Mouse (Mus musculus) kidney, postnatal 0 days (tissue): ENCODE data around the gene Itga2b. TPM values are rescaled to one million over a fixed set of nuclear protein-coding genes. Genes with fewer than 3 reads are reported as not detected.

Experiments used
- ATAC-seq: fragments of 200-750 bp; cut with Nextera tagmentation; replicated peaks from 2 replicates; pipeline ENCODE4 v1.8.0; 2017; ENCODE audit warnings: low read depth, moderate number of reproducible peaks, moderate TSS enrichment, moderate library complexity; ENCODE audit not compliant: low FRiP score
- DNase-seq: peaks from one replicate; pipeline ENCODE4 v3.0.0-alpha.2; 2016; ENCODE audit warnings: low spot score
- H3K27ac ChIP-seq: fragments of 300-500 bp; sonication (generic); 2 replicates; pipeline ENCODE4 v1.5.1; 2014; ENCODE audit warnings: mild to moderate bottlenecking
- H3K27me3 ChIP-seq: fragments of 300-500 bp; sonication (generic); 2 replicates; pipeline ENCODE4 v1.6.1; 2014; ENCODE audit warnings: low read length, mixed read lengths; ENCODE audit not compliant: insufficient read depth
- H3K36me3 ChIP-seq: fragments of 300-500 bp; sonication (generic); 2 replicates; pipeline ENCODE4 v1.6.1; 2014; ENCODE audit warnings: low read length, mixed read lengths; ENCODE audit not compliant: insufficient read depth
- H3K4me1 ChIP-seq: fragments of 300-500 bp; sonication (generic); replicated peaks from 2 replicates; pipeline ENCODE4 v1.6.1; 2014; ENCODE audit warnings: antibody characterized with exemption, low read length, mixed read lengths; ENCODE audit not compliant: insufficient read depth
- H3K4me2 ChIP-seq: fragments of 300-500 bp; sonication (generic); 2 replicates; pipeline ENCODE4 v1.6.1; 2014; ENCODE audit warnings: mild to moderate bottlenecking, low read length, moderate library complexity, mixed read lengths
- H3K4me3 ChIP-seq: fragments of 300-500 bp; sonication (generic); replicated peaks from 2 replicates; pipeline ENCODE4 v1.5.1; 2014; ENCODE audit warnings: low read depth, low read length
- H3K9ac ChIP-seq: fragments of 300-500 bp; sonication (generic); 2 replicates; pipeline ENCODE4 v1.6.1; 2014; ENCODE audit warnings: low read depth, low read length
- H3K9me3 ChIP-seq: fragments of 300-500 bp; sonication (generic); replicated peaks from 2 replicates; pipeline ENCODE4 v1.6.1; 2016; ENCODE audit warnings: low read length, inconsistent platforms, mixed read lengths
- CTCF ChIP-seq: IDR thresholded peaks from 2 replicates; pipeline ENCODE4 v1.5.1; 2016; ENCODE audit warnings: antibody characterized with exemption, low read depth, mild to moderate bottlenecking, moderate library complexity
- WGBS: fragments of 180-500 bp; shearing (Covaris S2); extraction: QIAGEN DNeasy Blood & Tissue Kit; methylation state at CpG from one replicate; pipeline ENCODE4 v1.1.7; 2014; 5-methylcytosine and 5-hydroxymethylcytosine counted together
- polyA plus RNA-seq: library from polyadenylated mRNA; unstranded; fragments of >200 nt; fragmentation: Nextera tagmentation; extraction: Ambion mirVana; gene quantifications from 2 replicates; pipeline ENCODE4 v1.2.1, GENCODE M21; 2015

The Itga2b gene
- polyA plus RNA-seq, 1 experiment from 2014 or later = 12.9 TPM

DNA sequence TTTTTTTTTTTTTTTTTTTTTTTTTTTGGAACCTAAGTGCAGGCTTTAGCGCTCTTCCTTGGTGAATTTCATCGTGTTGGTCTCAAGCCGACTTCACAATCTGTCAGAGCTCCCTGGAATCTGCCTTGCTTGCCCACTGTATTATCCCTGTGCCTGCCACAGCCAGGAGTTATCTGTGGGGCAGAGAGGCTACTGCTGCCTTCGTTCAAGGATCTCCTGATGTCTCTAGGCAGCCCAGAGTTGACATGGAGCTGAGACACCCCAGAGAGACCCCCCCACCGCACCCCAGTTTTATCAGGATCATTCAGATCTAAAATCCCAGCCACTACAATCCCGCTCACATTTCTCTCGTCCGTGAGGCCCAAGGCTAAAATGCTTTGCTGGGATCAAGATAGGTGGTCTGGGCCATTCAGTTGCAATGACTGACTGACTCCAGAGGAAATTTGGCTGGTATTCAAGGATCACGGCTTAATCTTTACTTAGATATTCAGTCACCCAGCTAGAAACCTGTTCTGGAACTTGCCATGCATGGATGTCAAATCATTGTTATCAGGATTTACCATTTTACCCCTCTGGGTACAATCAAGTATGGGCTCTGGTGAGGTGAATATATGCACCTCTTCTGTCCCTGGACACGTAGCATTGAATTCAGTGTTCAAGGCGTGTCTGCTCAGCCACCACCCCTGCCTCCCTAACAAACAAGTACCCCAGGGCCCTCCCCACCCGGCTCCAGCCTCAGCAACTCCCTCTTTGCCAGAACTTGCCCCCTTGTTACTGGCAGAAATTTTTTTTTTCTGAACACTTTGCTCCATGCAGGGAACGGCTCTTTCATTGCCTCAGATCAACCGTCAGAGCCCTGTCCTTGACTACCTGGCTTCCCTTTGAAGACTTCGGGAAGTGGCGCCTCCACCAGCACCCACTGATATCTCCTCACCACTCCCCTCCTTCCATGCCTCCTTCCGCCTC, 20.6 kb downstream of the Itga2b start:
- H3K36me3 ChIP-seq = no peaks in the 10 kb centered on the region
- no peak overlapping the region for H3K4me3 ChIP-seq
- ATAC-seq (no peak; the same call in 1 of the 2 replicates), DNase-seq (peak; percentile 51)
- H3K9me3 ChIP-seq = no peaks in the 10 kb centered on the region
- H3K4me1 ChIP-seq = peaks cover 21% of the 10 kb centered on the region
- peak overlapping the region; percentile 29; the same call in 1 of the 2 replicates for H3K4me2 ChIP-seq
- H3K9ac ChIP-seq = no peak overlapping the region
- no peaks in the 10 kb centered on the region for H3K27me3 ChIP-seq
- TF ChIP-seq CTCF = no peak
- peak overlapping the region; percentile 85 for H3K27ac ChIP-seq
- 42% methylated on average over 17 of the region's 17 CpGs for WGBS

DNA sequence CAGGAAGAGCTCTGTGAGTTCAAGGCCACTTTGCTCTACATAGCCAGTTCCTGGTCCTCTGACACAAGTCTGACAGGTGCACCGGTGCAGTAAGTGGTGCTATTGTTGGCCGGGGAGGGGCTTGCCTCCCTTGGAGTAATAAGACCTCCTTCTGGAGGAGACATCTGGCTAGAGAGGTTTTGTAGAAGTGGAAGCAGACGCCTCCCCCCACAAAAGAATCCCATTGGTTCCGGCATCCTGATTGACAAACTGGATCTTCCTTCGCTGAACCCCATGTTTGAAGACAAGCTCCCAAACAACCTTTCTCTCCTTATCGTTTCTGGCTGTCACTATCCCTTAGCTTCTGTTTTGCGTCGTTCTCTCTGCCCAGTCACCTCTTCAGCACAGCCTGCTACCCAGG, 21.6 kb downstream of the Itga2b start:
- H3K27me3 ChIP-seq = no peaks in the 10 kb centered on the region
- H3K36me3 ChIP-seq = 0 out of 2 replicates have a peak, but pooled peaks cover 3% of the 10 kb centered on the region
- no peak overlapping the region for H3K4me3 ChIP-seq
- H3K27ac ChIP-seq = peak overlapping the region; percentile 85
- peak overlapping the region; percentile 29; the same call in 1 of the 2 replicates for H3K4me2 ChIP-seq
- DNase-seq (no peak), ATAC-seq (no peak)
- no peaks in the 10 kb centered on the region for H3K9me3 ChIP-seq
- TF ChIP-seq CTCF = no peak
- H3K4me1 ChIP-seq = peaks cover 23% of the 10 kb centered on the region
- H3K9ac ChIP-seq = no peak overlapping the region
- WGBS = 14% methylated on average over 8 of the region's 8 CpGs

DNA sequence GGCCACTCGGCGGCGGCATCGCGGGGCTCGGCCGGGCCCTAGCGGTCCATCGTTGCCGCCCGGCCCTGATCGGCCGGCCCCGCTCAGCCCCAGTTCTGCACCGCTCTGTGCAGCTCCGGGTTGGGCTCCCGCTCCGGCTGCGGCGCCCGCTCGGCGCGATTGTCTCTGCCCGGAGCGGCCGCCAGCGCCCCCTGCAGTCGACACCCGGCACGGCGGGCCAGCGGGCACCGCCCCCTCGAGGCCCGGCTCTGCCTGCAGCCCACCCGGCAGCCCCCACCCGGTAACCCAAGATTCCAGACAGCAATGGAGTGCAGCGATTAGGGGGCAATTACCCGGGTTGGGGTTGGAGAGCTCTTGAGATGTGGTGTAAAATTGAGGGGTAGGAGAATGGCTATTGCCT, 22.4 kb downstream of the Itga2b start, which contains the start of gene Fam171a2:
TSS of gene Fam171a2 (minus strand) at position 186 of the 400 bp plus-strand sequence.
- WGBS = under 1% methylated on average over 38 of the region's 40 CpGs
- Histone ChIP-seq H3K4me3 (peak within 1 kb of the TSS; percentile 93), H3K27me3 (no peaks in the 10 kb centered on the region), H3K27ac (peak within 1 kb of the TSS; percentile 85), H3K9me3 (no peaks in the 10 kb centered on the region), H3K4me1 (peaks cover 23% of the 10 kb centered on the region), H3K4me2 (peak within 1 kb of the TSS; percentile 94), H3K36me3 (peaks cover 9% of the 10 kb centered on the region; the same call in 1 of the 2 replicates), H3K9ac (peak within 1 kb of the TSS; percentile 94)
- ATAC-seq = peak; percentile 58
- peak; percentile 73 for TF ChIP-seq CTCF
- peak; percentile 84 for DNase-seq

DNA sequence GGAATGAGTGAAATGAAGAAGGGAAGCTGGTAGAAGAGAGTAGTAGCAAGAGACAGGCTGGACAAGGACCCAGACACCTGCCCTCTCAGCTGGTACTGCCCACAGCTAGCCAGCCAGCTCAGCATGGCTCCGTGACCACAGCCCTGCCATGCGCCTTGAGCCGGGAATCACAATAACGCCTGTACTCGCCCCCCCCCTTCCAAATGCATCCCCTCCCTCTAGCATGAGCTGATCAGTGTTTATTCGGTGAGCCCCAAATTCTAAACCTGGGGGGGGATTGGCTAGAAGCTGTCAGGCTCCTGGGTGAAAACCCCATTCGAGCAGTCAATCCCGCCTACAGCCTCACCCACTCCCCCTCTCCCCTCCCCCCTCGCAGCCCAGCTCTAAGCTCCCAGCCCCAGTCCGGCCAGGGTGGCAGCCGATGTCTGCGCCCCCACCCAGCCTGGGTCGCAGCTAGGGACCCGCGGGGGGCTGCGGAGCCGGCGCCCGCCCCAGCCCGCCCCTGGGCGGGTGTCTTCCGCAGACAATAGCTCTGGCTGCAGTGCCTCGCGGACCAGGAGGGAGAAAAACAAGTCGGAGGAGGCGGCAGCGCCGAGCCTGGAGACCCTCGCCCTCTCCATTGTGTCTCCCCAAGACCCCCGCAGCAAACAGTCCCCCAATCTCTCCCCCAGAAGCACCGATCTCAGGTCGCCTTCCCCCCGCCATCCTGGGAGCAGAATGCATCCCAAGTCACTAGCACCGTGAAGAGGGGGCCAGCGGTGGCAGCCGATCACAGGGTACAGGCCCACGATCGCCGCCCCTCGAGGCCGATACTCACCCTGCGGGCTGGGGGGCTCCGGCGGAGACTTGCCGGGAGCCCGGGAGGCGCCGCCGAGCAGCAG, 23.1 kb downstream of the Itga2b start:
- peak; percentile 19; the same call in 1 of the 2 replicates for ATAC-seq
- under 1% methylated on average over 39 of the region's 49 CpGs for WGBS
- Histone ChIP-seq H3K36me3 (peaks cover 9% of the 10 kb centered on the region; the same call in 1 of the 2 replicates), H3K27ac (peak overlapping the region; percentile 85), H3K9ac (peak overlapping the region; percentile 94), H3K27me3 (no peaks in the 10 kb centered on the region), H3K4me1 (peaks cover 23% of the 10 kb centered on the region), H3K4me2 (peak overlapping the region; percentile 94), H3K9me3 (no peaks in the 10 kb centered on the region), H3K4me3 (peak overlapping the region; percentile 93)
- TF ChIP-seq CTCF = no peak
- no peak for DNase-seq

DNA sequence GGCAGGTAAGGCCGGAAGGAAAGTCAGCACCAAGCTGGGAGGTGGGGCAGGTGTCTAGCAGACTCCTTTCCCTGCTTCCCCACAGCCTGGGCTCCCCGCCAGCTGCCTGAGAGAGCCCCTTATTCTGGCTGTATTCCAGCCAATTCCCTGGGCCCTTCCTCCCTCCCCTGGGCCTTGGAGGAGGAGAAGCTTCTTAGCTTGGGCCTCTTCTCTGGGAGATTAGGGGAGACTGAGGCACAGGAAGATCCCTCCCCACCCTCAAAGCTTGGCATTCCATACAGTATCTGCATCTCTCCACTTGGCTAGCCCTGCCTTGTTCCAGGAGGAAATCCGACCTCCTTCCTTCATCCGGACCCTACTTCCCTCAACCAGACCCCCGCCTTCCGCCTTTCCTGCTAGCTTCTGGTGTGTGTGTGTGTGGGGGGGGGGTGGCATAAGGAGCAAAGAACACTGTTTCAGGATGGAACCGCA, 24.0 kb downstream of the Itga2b start:
- 10% methylated on average over 7 of the region's 7 CpGs for WGBS
- Histone ChIP-seq H3K4me3 (peak overlapping the region; percentile 93), H3K4me2 (peak overlapping the region; percentile 94), H3K9ac (peak overlapping the region; percentile 94), H3K27me3 (no peaks in the 10 kb centered on the region), H3K36me3 (peaks cover 9% of the 10 kb centered on the region; the same call in 1 of the 2 replicates), H3K27ac (peak overlapping the region; percentile 85), H3K9me3 (no peaks in the 10 kb centered on the region), H3K4me1 (peaks cover 23% of the 10 kb centered on the region)
- ATAC-seq (0 out of 2 replicates have a peak, but pooled peaks have one; percentile 1), DNase-seq (peak; percentile 73)
- no peak for TF ChIP-seq CTCF
